Mouse (Mus musculus) heart, embryonic 16.5 days (tissue): ENCODE results near the gene Arhgap15. TPM values are rescaled to one million over a fixed set of nuclear protein-coding genes. Genes with fewer than 3 reads are reported as not detected.

Experiments used
- ATAC-seq: fragments of 200-750 bp; cut with Nextera tagmentation; replicated peaks from 2 replicates; pipeline ENCODE4 v1.8.0; 2017; ENCODE audit warnings: moderate number of reproducible peaks; ENCODE audit not compliant: insufficient read depth, low FRiP score; ENCODE audit errors: extremely low read depth
- H3K27ac ChIP-seq: fragments of 300-500 bp; sonication (generic); 2 replicates; pipeline ENCODE4 v1.5.1; 2014; ENCODE audit warnings: mild to moderate bottlenecking, low read length, control low read depth, moderate library complexity
- H3K27me3 ChIP-seq: fragments of 300-500 bp; sonication (generic); 2 replicates; pipeline ENCODE4 v1.6.1; 2014; ENCODE audit warnings: low read length, mixed read lengths; ENCODE audit not compliant: control insufficient read depth, insufficient read depth
- H3K36me3 ChIP-seq: fragments of 300-500 bp; sonication (generic); 2 replicates; pipeline ENCODE4 v1.6.1; 2014; ENCODE audit not compliant: control insufficient read depth, insufficient read depth
- H3K4me1 ChIP-seq: fragments of 300-500 bp; sonication (generic); 2 replicates; pipeline ENCODE4 v1.6.1; 2014; ENCODE audit warnings: low read length, mixed read lengths; ENCODE audit not compliant: control insufficient read depth, insufficient read depth
- H3K4me2 ChIP-seq: fragments of 300-500 bp; sonication (generic); 2 replicates; pipeline ENCODE4 v1.6.1; 2014; ENCODE audit warnings: low read depth, mild to moderate bottlenecking, control low read depth, low read length
- H3K4me3 ChIP-seq: fragments of 300-500 bp; sonication (generic); 2 replicates; pipeline ENCODE4 v1.5.1; 2014; ENCODE audit warnings: mild to moderate bottlenecking, control low read depth, low read length
- H3K9ac ChIP-seq: fragments of 300-500 bp; sonication (generic); 2 replicates; pipeline ENCODE4 v1.6.1; 2014; ENCODE audit warnings: low read length, control low read depth
- H3K9me3 ChIP-seq: fragments of 300-500 bp; sonication (generic); replicated peaks from 2 replicates; pipeline ENCODE4 v1.6.1; 2016; ENCODE audit warnings: low read length; ENCODE audit not compliant: control insufficient read depth
- WGBS: fragments of 180-500 bp; shearing (Covaris S2); extraction: QIAGEN DNeasy Blood & Tissue Kit; methylation state at CpG from one replicate; pipeline ENCODE4 v1.1.7; 2014; 5-methylcytosine and 5-hydroxymethylcytosine counted together
- polyA plus RNA-seq: library from polyadenylated mRNA; unstranded; fragments of >200 nt; fragmentation: Nextera tagmentation; extraction: Ambion mirVana; gene quantifications from 2 replicates; pipeline ENCODE4 v1.2.1, GENCODE M21; 2015

The Arhgap15 gene
- polyA plus RNA-seq, 1 experiment from 2014 or later: 7.2 TPM

GRCm38 (mm10) chr2:44140455-44140854 is 391.8 kb downstream of the Arhgap15 start:
- Histone ChIP-seq H3K27me3 (no peaks in the 10 kb centered on the region), H3K36me3 (no peaks in the 10 kb centered on the region), H3K4me1 (peaks cover 5% of the 10 kb centered on the region), H3K9ac (no peak overlapping the region), H3K27ac (no peak overlapping the region), H3K4me2 (no peak overlapping the region), H3K9me3 (no peaks in the 10 kb centered on the region), H3K4me3 (no peak overlapping the region)
- no peak for ATAC-seq
- WGBS: 74% methylated on average over 4 of the region's 4 CpGs

GRCm38 (mm10) chr2:44142152-44142551 is 393.5 kb downstream of the Arhgap15 start:
- Histone ChIP-seq H3K4me1 (peaks cover 5% of the 10 kb centered on the region), H3K9me3 (no peaks in the 10 kb centered on the region), H3K4me3 (no peak overlapping the region), H3K4me2 (no peak overlapping the region), H3K36me3 (no peaks in the 10 kb centered on the region), H3K9ac (no peak overlapping the region), H3K27me3 (no peaks in the 10 kb centered on the region), H3K27ac (no peak overlapping the region)
- ATAC-seq: no peak
- WGBS: 83% methylated on average over 9 of the region's 9 CpGs

GRCm38 (mm10) chr2:44142611-44143010 is 394.0 kb downstream of the Arhgap15 start:
- H3K4me2 ChIP-seq: no peak overlapping the region
- WGBS: 88% methylated on average over 5 of the region's 5 CpGs
- ATAC-seq: no peak
- H3K27ac ChIP-seq: no peak overlapping the region
- H3K9ac ChIP-seq: no peak overlapping the region
- no peaks in the 10 kb centered on the region for H3K9me3 ChIP-seq
- H3K27me3 ChIP-seq: no peaks in the 10 kb centered on the region
- no peaks in the 10 kb centered on the region for H3K36me3 ChIP-seq
- no peak overlapping the region for H3K4me3 ChIP-seq
- peaks cover 5% of the 10 kb centered on the region for H3K4me1 ChIP-seq

GRCm38 (mm10) chr2:44146124-44146981 is 397.7 kb downstream of the Arhgap15 start:
- 67% methylated on average over 7 of the region's 7 CpGs for WGBS
- ATAC-seq: no peak

GRCm38 (mm10) chr2:44147486-44147885 is 398.9 kb downstream of the Arhgap15 start:
- Histone ChIP-seq H3K27me3 (no peaks in the 10 kb centered on the region), H3K9me3 (no peaks in the 10 kb centered on the region), H3K4me3 (no peak overlapping the region), H3K4me2 (no peak overlapping the region), H3K4me1 (peaks cover 2% of the 10 kb centered on the region; the same call in 1 of the 2 replicates), H3K27ac (0 out of 2 replicates have a peak overlapping the region, but pooled peaks have one; percentile 32), H3K36me3 (no peaks in the 10 kb centered on the region), H3K9ac (no peak overlapping the region)
- WGBS: 47% methylated on average over 5 of the region's 5 CpGs
- no peak for ATAC-seq

More at GRCm38 (mm10) chr2:44146124-44146981, 397.7 kb downstream of the Arhgap15 start:
- Histone ChIP-seq H3K27me3 (no peaks in the 10 kb centered on the region), H3K4me2 (no peak overlapping the region), H3K36me3 (no peaks in the 10 kb centered on the region), H3K4me1 (peaks cover 7% of the 10 kb centered on the region), H3K9ac (no peak overlapping the region), H3K4me3 (no peak overlapping the region), H3K27ac (no peak overlapping the region), H3K9me3 (no peaks in the 10 kb centered on the region)

GRCm38 (mm10) chr2:44147971-44148370 is 399.3 kb downstream of the Arhgap15 start:
- Histone ChIP-seq H3K27me3 (no peaks in the 10 kb centered on the region), H3K4me2 (peak overlapping the region; percentile 21; the same call in 1 of the 2 replicates), H3K36me3 (no peaks in the 10 kb centered on the region), H3K4me3 (no peak overlapping the region), H3K4me1 (peaks cover 2% of the 10 kb centered on the region; the same call in 1 of the 2 replicates), H3K9ac (no peak overlapping the region), H3K9me3 (no peaks in the 10 kb centered on the region), H3K27ac (peak overlapping the region; percentile 67)
- 60% methylated on average over 7 of the region's 7 CpGs for WGBS
- no peak for ATAC-seq

- no peak overlapping the region for H3K4me3 ChIP-seq
- no peaks in the 10 kb centered on the region for H3K9me3 ChIP-seq
- no peak overlapping the region for H3K27ac ChIP-seq
- no peaks in the 10 kb centered on the region for H3K36me3 ChIP-seq
- no peak for ATAC-seq
- no peaks in the 10 kb centered on the region for H3K27me3 ChIP-seq
- no peak overlapping the region for H3K9ac ChIP-seq
- H3K4me2 ChIP-seq: no peak overlapping the region
- H3K4me1 ChIP-seq: peaks cover 2% of the 10 kb centered on the region; the same call in 1 of the 2 replicates
- 61% methylated on average over 7 of the region's 7 CpGs for WGBS
These were observed 400.0 kb downstream of the Arhgap15 start for GRCm38 (mm10) chr2:44148550-44149100.

GRCm38 (mm10) chr2:44152301-44152700 is 403.7 kb downstream of the Arhgap15 start:
- Histone ChIP-seq H3K27ac (no peak overlapping the region), H3K9ac (no peak overlapping the region), H3K27me3 (no peaks in the 10 kb centered on the region), H3K4me3 (no peak overlapping the region), H3K4me2 (no peak overlapping the region), H3K36me3 (no peaks in the 10 kb centered on the region), H3K4me1 (peaks cover 2% of the 10 kb centered on the region; the same call in 1 of the 2 replicates), H3K9me3 (no peaks in the 10 kb centered on the region)
- ATAC-seq: no peak
- WGBS: 68% methylated on average over 1 of the region's 1 CpGs

- H3K4me2 ChIP-seq: no peak overlapping the region
- no peaks in the 10 kb centered on the region for H3K36me3 ChIP-seq
- ATAC-seq: no peak
- H3K9me3 ChIP-seq: no peaks in the 10 kb centered on the region
- 57% methylated on average over 4 of the region's 4 CpGs for WGBS
- H3K4me3 ChIP-seq: no peak overlapping the region
- no peaks in the 10 kb centered on the region for H3K4me1 ChIP-seq
- no peak overlapping the region for H3K9ac ChIP-seq
- no peaks in the 10 kb centered on the region for H3K27me3 ChIP-seq
- no peak overlapping the region for H3K27ac ChIP-seq
These were observed 411.7 kb downstream of the Arhgap15 start for GRCm38 (mm10) chr2:44160358-44160757.
